Mouse (Mus musculus) hindbrain, embryonic 12.5 days (tissue): Measurements from ENCODE around the gene Zfp418. TPM values are rescaled to one million over a fixed set of nuclear protein-coding genes. Genes with fewer than 3 reads are reported as not detected.
"Not testable (repeated sequence)": the region's sequence is repeated elsewhere in the genome, so short reads cannot be mapped to it uniquely, and the experiment has no call there.

ENCODE experiments used
- ATAC-seq: fragments of 200-750 bp; cut with Nextera tagmentation; 2 replicates; pipeline ENCODE4 v1.8.0; 2017; ENCODE audit warnings: moderate TSS enrichment; ENCODE audit not compliant: low FRiP score
- H3K27ac ChIP-seq: fragments of 300-500 bp; sonication (generic); 2 replicates; pipeline ENCODE4 v1.5.1; 2016; ENCODE audit warnings: mild to moderate bottlenecking
- H3K27me3 ChIP-seq: fragments of 300-500 bp; sonication (generic); 2 replicates; pipeline ENCODE4 v1.6.1; 2016; ENCODE audit warnings: mild to moderate bottlenecking
- H3K36me3 ChIP-seq: fragments of 300-500 bp; sonication (generic); 2 replicates; pipeline ENCODE4 v1.6.1; 2016; ENCODE audit warnings: mild to moderate bottlenecking
- H3K4me1 ChIP-seq: fragments of 300-500 bp; sonication (generic); 2 replicates; pipeline ENCODE4 v1.6.1; 2016
- H3K4me2 ChIP-seq: fragments of 300-500 bp; sonication (generic); replicated peaks from 2 replicates; pipeline ENCODE4 v1.6.1; 2016; ENCODE audit warnings: mild to moderate bottlenecking
- H3K4me3 ChIP-seq: fragments of 300-500 bp; sonication (generic); 2 replicates; pipeline ENCODE4 v1.5.1; 2016; ENCODE audit warnings: mild to moderate bottlenecking
- H3K9ac ChIP-seq: fragments of 300-500 bp; sonication (generic); 2 replicates; pipeline ENCODE4 v1.6.1; 2016; ENCODE audit warnings: mild to moderate bottlenecking, moderate library complexity
- H3K9me3 ChIP-seq: fragments of 300-500 bp; sonication (generic); replicated peaks from 2 replicates; pipeline ENCODE4 v1.6.1; 2016; ENCODE audit warnings: mild to moderate bottlenecking
- WGBS: fragments of 180-500 bp; shearing (Covaris S2); methylation state at CpG from one replicate; pipeline ENCODE4 v1.1.7; 2016; 5-methylcytosine and 5-hydroxymethylcytosine counted together
- polyA plus RNA-seq: library from polyadenylated mRNA; unstranded; fragments of >200 nt; fragmentation: Nextera tagmentation; extraction: Ambion mirVana; gene quantifications from 2 replicates; pipeline ENCODE4 v1.2.1, GENCODE M21; 2016

The Zfp418 gene
- polyA plus RNA-seq, 1 experiment from 2014 or later, result 3.7 TPM

DNA sequence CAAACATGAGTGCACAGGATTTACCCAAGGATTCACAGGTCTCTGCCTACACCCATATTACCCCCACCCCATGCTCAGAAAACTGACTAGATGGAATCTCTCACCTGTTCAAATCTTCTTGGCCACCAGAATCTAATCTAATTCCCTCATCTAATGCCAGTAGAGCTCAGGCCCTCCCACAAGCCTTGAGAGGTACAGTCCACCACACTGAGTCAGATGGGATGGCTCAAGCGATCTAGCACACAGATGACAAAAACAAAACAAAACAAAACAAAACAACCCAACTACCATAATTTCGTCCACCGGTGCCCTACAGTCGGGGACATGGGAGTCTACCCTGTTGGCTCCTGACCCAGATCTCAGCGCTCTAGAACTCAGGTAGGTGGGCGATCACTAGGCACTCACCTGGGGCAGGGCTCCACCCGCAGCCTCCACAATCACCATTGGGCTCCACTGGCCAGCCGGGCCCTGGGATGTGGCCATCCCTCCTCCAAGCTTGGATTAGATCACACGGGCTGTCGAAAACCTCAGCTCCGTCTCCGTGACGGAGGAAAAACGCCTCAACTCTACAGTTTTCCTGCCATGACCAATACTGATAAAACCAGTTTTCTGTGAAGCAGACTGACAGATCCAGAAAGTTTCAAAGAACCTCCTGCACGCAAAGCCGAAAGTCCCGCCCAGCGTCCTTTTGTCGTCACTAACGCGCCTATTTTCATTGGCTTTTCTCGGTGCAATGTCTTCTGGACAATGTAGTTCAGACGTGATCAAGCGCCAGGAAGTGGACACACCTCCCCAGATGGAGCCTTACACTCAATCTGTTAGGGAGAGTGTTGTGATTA lies 38.4 kb downstream of the Zfp418 start, which contains the start of gene Zfp772:
TSS of gene Zfp772 (minus strand) at position 686 of the 839 bp plus-strand sequence.
- Histone ChIP-seq H3K4me3 (peak within 1 kb of the TSS; percentile 49), H3K9ac (peak within 1 kb of the TSS; percentile 58), H3K4me2 (peak within 1 kb of the TSS; percentile 61), H3K36me3 (peaks cover 16% of the 10 kb centered on the region; the same call in 1 of the 2 replicates)
- H3K27ac ChIP-seq, ATAC-seq, H3K4me1 ChIP-seq, H3K9me3 ChIP-seq, H3K27me3 ChIP-seq: not testable (repeated sequence)
- 3% methylated on average over 24 of the region's 24 CpGs for WGBS

Other genes with a start within 250 kb of the Zfp418 start
- 0.54 TPM in 1 of 2 replicates, not detected in the other for gene Aurkc, start 176.0 kb upstream of the Zfp418 start, polyA plus RNA-seq
- 18.0 and 19.2 TPM in 2 replicates for gene Zfp954, start 49.8 kb upstream of the Zfp418 start, polyA plus RNA-seq
- 10.7 and 11.1 TPM in 2 replicates for gene Zfp773, start 34.6 kb upstream of the Zfp418 start, polyA plus RNA-seq
- 9.2 TPM in 2 replicates for gene Zfp772, start 38.7 kb downstream of the Zfp418 start, polyA plus RNA-seq
- 0.76 and 1.3 TPM in 2 replicates for gene Vmn2r29, start 76.0 kb downstream of the Zfp418 start, polyA plus RNA-seq
- 3.5 and 3.8 TPM in 2 replicates for gene Gm45844, start 107.0 kb downstream of the Zfp418 start, polyA plus RNA-seq
- gene Clcn4, start 129.5 kb downstream of the Zfp418 start, polyA plus RNA-seq, result 101 and 102 TPM in 2 replicates
- gene Vmn2r30, start 166.3 kb downstream of the Zfp418 start, polyA plus RNA-seq, result not detected in 2 replicates
- not detected in 2 replicates for gene Gm45783, start 203.2 kb downstream of the Zfp418 start, polyA plus RNA-seq
- gene Vmn2r31, start 228.4 kb downstream of the Zfp418 start, polyA plus RNA-seq, result not detected in 2 replicates